Mouse (Mus musculus): ENCODE measurements around the gene Idh3b.

Gene Idh3b

DNA sequence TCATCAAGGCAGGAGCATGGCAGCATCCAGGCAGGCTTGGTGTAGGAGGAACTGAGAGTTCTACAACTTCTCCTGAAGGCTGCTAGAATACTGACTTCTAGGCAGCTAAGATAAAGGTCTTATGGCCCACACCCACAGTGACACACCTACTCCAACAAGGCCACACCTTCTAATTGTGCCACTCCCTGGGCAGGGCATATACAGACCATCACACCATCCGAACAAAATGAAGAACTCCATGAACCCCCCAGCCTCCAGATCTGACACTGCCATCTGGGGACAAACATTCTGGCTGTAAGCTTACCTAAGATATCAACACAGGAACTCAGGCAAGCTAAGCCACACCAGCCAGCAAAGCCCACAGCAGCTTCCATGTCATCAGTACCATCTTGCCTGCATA, 18.8 kb downstream of the Idh3b start:
- DNase-seq (ENCODE audit: low read depth, low spot score) = no peak

DNA sequence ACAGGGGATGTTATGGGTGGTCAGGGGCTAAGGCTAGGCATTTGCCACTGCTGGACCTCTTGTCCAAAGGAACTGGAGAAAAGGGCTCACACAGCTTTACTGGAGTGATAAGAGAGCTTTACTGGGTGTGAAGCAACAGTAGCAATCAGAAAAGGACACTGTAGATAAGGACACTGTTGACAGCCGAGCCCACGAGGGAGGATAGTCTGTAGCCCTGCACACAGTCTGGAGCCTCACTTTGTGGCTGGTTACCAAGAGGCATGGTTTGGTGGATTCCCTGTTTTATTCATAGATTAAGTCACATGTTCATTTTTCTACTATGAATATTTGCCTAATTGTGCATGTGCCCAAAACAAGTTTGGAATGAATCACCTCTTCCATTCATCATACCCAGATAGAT, 21.9 kb downstream of the Idh3b start:
- DNase-seq (ENCODE audit: low read depth, low spot score) = no peak

DNA sequence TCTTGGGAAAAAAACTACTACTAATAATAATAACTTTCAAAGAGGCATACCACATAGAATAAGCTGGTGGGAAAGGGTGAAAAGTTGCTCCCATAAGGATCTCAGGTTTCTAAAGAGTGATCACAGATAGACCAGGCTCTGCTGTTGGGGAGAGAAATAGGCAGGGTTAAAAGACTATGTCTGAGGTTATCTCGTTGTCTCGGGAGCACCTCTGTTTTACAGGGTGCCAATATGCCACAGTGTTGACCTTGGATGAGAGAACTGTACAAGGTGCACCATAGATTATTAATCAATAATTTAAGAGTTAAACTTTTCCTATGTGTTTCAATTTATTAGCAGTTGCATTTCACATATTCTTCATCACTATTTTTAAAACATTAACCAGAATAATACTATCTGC, 22.4 kb downstream of the Idh3b start:
- DNase-seq (ENCODE audit: low read depth, low spot score) = no peak

DNA sequence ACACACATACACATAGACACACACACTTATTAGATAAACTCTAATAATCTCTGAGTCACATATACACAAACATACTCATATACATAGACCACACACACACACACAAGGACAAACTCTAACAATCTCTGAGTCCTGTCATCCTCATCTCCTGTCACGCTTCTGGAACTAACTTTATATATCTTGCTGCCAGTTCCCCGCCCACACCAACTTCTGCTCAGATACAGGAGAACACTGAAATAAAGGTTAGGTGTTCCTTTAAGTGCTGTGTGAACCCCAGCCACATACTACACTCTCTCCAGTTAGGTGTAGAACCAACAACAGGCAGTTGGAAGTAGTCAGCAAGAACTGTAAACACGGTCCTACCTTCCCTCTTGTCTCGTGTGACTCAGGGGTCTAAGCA, 23.5 kb downstream of the Idh3b start:
- DNase-seq (ENCODE audit: low read depth, low spot score) = no peak

DNA sequence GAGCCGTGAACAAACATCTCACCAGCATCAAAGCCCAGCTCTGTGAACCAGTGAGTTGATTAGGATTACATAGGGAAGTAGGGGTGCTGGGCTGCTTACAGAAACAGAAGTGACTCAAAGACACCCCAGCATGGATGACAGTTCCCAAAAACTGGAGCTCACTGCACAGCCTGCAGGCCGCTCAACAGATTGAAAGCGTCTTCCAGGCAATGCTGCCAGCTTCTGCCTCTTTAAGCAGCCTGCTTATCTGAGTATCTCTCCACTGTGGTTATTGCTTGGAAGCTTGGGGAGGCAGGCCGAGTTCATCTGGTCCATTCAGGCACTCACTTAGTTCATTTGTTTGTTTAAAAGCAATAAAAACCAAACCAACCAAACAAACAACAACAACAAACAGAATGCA, 27.6 kb downstream of the Idh3b start:
- no peak for DNase-seq (ENCODE audit: low read depth, low spot score)

DNA sequence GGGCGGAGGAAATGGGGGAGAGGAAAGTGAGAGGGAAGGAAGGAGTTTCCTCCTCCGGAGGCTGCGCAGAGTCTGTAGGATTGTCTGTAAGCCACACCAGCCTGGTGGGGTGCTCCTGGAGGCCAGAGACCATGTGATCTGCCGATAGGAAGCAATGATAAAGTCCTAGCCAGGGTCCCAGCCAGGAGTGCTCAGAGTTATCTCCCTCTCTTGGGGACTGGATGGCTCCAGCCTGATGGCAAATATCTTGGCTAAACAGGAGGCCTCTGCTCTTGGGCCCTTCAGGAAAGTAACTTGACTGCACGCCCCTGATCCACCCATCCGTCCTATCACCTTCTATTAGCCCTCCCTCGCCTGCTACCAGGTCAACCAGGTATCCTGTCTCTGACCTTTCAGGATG, 36.1 kb downstream of the Idh3b start:
- no peak for DNase-seq (ENCODE audit: low read depth, low spot score)

DNA sequence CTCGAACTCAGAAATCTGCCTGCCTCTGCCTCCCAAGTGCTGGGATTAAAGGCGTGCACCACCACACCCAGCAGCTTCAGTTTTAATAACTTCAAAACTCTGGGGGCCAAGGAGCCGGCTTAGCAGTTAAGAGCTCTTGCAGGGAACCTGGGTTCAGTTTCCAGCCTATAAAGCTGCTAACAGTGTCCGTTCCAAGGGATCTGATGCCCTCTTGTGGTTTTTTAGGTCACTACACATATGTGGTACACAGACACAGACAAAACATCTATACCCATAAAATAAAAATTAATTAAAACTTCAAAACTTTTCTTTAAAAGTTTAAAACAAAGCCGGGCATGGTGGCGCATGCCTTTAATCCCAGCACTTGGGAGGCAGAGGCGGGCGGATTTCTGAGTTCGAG, 37.4 kb downstream of the Idh3b start:
- DNase-seq (ENCODE audit: low read depth, low spot score) = peak; percentile 6
